In genomic region chrX:13244588-13244987, GRCm38 (mm10) we compare ENCODE assay signal across 11 mouse cellular contexts. TPM values are rescaled to one million over a fixed set of nuclear protein-coding genes. Genes with fewer than 3 reads are reported as not detected.
DNase-seq lines count a peak whose midpoint lies in the region; ATAC-seq lines count a peak whose summit lies in the region.
"Had no signal": no experiment of that assay in that cellular context is flagged by ENCODE, and none has a peak within 500 bp of the region (broad histone marks: within the 10 kb centered on the region; RNA-seq: fewer than 3 reads in every experiment).

No protein-coding gene starts in this region.

- H3K4me2 ChIP-seq in lung, embryonic 16.5 days (ENCODE audit: low read depth, low read length), result no peak overlapping the region
- peak overlapping the region; percentile 30 for H3K4me2 ChIP-seq in intestine, embryonic 16.5 days (ENCODE audit: low read depth, low read length)
- no peak overlapping the region for H3K4me2 ChIP-seq in kidney, embryonic 16.5 days (replicated peaks; ENCODE audit: low read depth, low read length)
- H3K4me2 ChIP-seq in midbrain, embryonic 16.5 days (ENCODE audit: low read length), result no peak overlapping the region

- ATAC-seq in lung, embryonic 16.5 days (ENCODE audit: low read depth), result no peak
- ATAC-seq in intestine, embryonic 16.5 days, result peak; percentile 73
- no peak for ATAC-seq in kidney, embryonic 16.5 days (ENCODE audit: low FRiP score, low TSS enrichment)
- ATAC-seq in midbrain, embryonic 16.5 days, result no peak

- peaks cover 6% of the 10 kb centered on the region; the same call in 1 of the 2 replicates for H3K4me1 ChIP-seq in lung, embryonic 16.5 days (replicated peaks; ENCODE audit: control insufficient read depth, insufficient read depth, low read length)
- H3K4me1 ChIP-seq in intestine, embryonic 16.5 days (ENCODE audit: control insufficient read depth, insufficient read depth, low read length), result no peaks in the 10 kb centered on the region
- H3K4me1 ChIP-seq in kidney, embryonic 16.5 days (ENCODE audit: insufficient read depth, low read length), result peaks cover 10% of the 10 kb centered on the region
- peaks cover 11% of the 10 kb centered on the region for H3K4me1 ChIP-seq in midbrain, embryonic 16.5 days (ENCODE audit: control insufficient read depth, insufficient read depth, low read length)

- no peaks in the 10 kb centered on the region for H3K9me3 ChIP-seq in lung, embryonic 16.5 days (ENCODE audit: control insufficient read depth, low read length)
- no peaks in the 10 kb centered on the region for H3K9me3 ChIP-seq in intestine, embryonic 16.5 days (ENCODE audit: control insufficient read depth, low read length)
- H3K9me3 ChIP-seq in kidney, embryonic 16.5 days (ENCODE audit: low read length), result no peaks in the 10 kb centered on the region
- H3K9me3 ChIP-seq in midbrain, embryonic 16.5 days (replicated peaks; ENCODE audit: control insufficient read depth, low read length, poor library complexity, severe bottlenecking), result no peaks in the 10 kb centered on the region
- H3K9me3 ChIP-seq: hindbrain, embryonic 12.5 days had no signal

- H3K27me3 ChIP-seq in lung, embryonic 16.5 days (ENCODE audit: control insufficient read depth, insufficient read depth, low read depth, low read length), result no peaks in the 10 kb centered on the region; the same call in 1 of the 2 replicates
- H3K27me3 ChIP-seq in intestine, embryonic 16.5 days (replicated peaks; ENCODE audit: control insufficient read depth, insufficient read depth, low read length), result peaks cover 2% of the 10 kb centered on the region; the same call in 1 of the 2 replicates
- peaks cover 9% of the 10 kb centered on the region; the same call in 1 of the 2 replicates for H3K27me3 ChIP-seq in kidney, embryonic 16.5 days (ENCODE audit: insufficient read depth, low read length)
- H3K27me3 ChIP-seq in midbrain, embryonic 16.5 days (ENCODE audit: control insufficient read depth, insufficient read depth, low read depth, low read length), result no peaks in the 10 kb centered on the region; the same call in none of the 2 replicates

- H3K36me3 ChIP-seq in lung, embryonic 16.5 days (ENCODE audit: control insufficient read depth, insufficient read depth, low read length), result no peaks in the 10 kb centered on the region
- no peaks in the 10 kb centered on the region for H3K36me3 ChIP-seq in intestine, embryonic 16.5 days (ENCODE audit: control insufficient read depth, insufficient read depth, low read length)
- no peaks in the 10 kb centered on the region for H3K36me3 ChIP-seq in kidney, embryonic 16.5 days (ENCODE audit: insufficient read depth, low read length)
- no peaks in the 10 kb centered on the region for H3K36me3 ChIP-seq in midbrain, embryonic 16.5 days (ENCODE audit: control insufficient read depth, insufficient read depth, low read length)
- H3K36me3 ChIP-seq: hindbrain, embryonic 12.5 days had no signal

- DNase-seq in lung, postnatal 36 days, result no peak
- DNase-seq in layer of hippocampus, adult 9-11 months, result no peak
- DNase-seq in left cerebral cortex, postnatal 14 days (ENCODE audit: low spot score in 2 of 2), result no peak
- DNase-seq: cerebellum, adult 2 months; gastrocnemius, postnatal 14 days had no signal

- H3K4me3 ChIP-seq in lung, embryonic 16.5 days (ENCODE audit: low read length), result no peak overlapping the region
- no peak overlapping the region for H3K4me3 ChIP-seq in intestine, embryonic 16.5 days (ENCODE audit: low read length)
- H3K4me3 ChIP-seq in kidney, embryonic 16.5 days (ENCODE audit: low read length), result no peak overlapping the region
- no peak overlapping the region for H3K4me3 ChIP-seq in midbrain, embryonic 16.5 days (ENCODE audit: low read depth, low read length)
- H3K4me3 ChIP-seq: left cerebral cortex, adult 2 months had no signal

- peak overlapping the region; percentile 27; the same call in 1 of the 2 replicates for H3K27ac ChIP-seq in lung, embryonic 16.5 days (ENCODE audit: low read length)
- peak overlapping the region; percentile 78 for H3K27ac ChIP-seq in intestine, embryonic 16.5 days (ENCODE audit: low read length)
- peak overlapping the region; percentile 5 for H3K27ac ChIP-seq in kidney, embryonic 16.5 days (ENCODE audit: low read length)
- H3K27ac ChIP-seq in midbrain, embryonic 16.5 days (ENCODE audit: low read length), result peak overlapping the region; percentile 31; the same call in 1 of the 2 replicates
- H3K27ac ChIP-seq: left cerebral cortex, adult 2 months had no signal

- intact Hi-C loops in left cerebral cortex, postnatal 14 days (cut with DNase I), result no loop called here

- H3K9ac ChIP-seq in lung, embryonic 16.5 days (ENCODE audit: low read length), result no peak overlapping the region
- no peak overlapping the region for H3K9ac ChIP-seq in intestine, embryonic 16.5 days (ENCODE audit: low read depth, low read length)
- no peak overlapping the region for H3K9ac ChIP-seq in kidney, embryonic 16.5 days (replicated peaks; ENCODE audit: low read length)
- no peak overlapping the region for H3K9ac ChIP-seq in midbrain, embryonic 16.5 days (ENCODE audit: low read depth, low read length)

RNA-seq across cellular contexts. Expression of gene Ddx3x, which starts 36.2 kb away (rescaled TPM):
- 115 TPM in 2 replicates for polyA plus RNA-seq in lung, embryonic 16.5 days (2015; fragmentation: Nextera tagmentation; extraction: Ambion mirVana)
- polyA plus RNA-seq in intestine, embryonic 16.5 days (2015; fragmentation: Nextera tagmentation; extraction: Ambion mirVana), result 101 and 103 TPM in 2 replicates
- polyA plus RNA-seq in kidney, embryonic 16.5 days (2015; fragmentation: Nextera tagmentation; extraction: Ambion mirVana), result 128 and 132 TPM in 2 replicates
- 97.9 and 106 TPM in 2 replicates for polyA plus RNA-seq in midbrain, embryonic 16.5 days (2015; fragmentation: Nextera tagmentation; extraction: Ambion mirVana)
- 100 to 1,000 TPM; 134 to 186 TPM for total RNA-seq in left cerebral cortex, postnatal 14 days (2021)

Comparison
In these comparisons a context has a peak if more than half of its experiments do, and no peak if none do; other contexts are left out.
1. H3K27ac ChIP-seq: peak in every context shown above with its lines; median percentile 78 in intestine, embryonic 16.5 days; 31 in midbrain, embryonic 16.5 days; 27 in lung, embryonic 16.5 days; 5 in kidney, embryonic 16.5 days.